Mouse (Mus musculus) frontal cortex, postnatal 14 days (tissue): ENCODE results near the gene Mtnr1b.
"Not testable (repeated sequence)": the region's sequence is repeated elsewhere in the genome, so short reads cannot be mapped to it uniquely, and the experiment has no call there.

ENCODE experiments used
- DNase-seq, 2 experiments: peaks; one replicate each; pipeline ENCODE4 v3.0.0; 2022; ENCODE audit warnings: low spot score in 2 of 2

The Mtnr1b gene

GRCm38 (mm10) chr9:15874506-15875160, at the start of gene Mtnr1b:
Gene Mtnr1b (minus strand): TSS chr9:15874556.
- no peak for DNase-seq

GRCm38 (mm10) chr9:15920271-15920670, 45.9 kb upstream of the Mtnr1b start:
- DNase-seq, result no peak

- no peak for DNase-seq
Measured at GRCm38 (mm10) chr9:15919373-15920005, 45.1 kb upstream of the Mtnr1b start.

GRCm38 (mm10) chr9:15916600-15916999, 42.2 kb upstream of the Mtnr1b start:
- no peak for DNase-seq

- no peak for DNase-seq
Measured at GRCm38 (mm10) chr9:15912735-15913134, 38.4 kb upstream of the Mtnr1b start.

GRCm38 (mm10) chr9:15909397-15910113, 35.2 kb upstream of the Mtnr1b start:
- DNase-seq, result no peak

- DNase-seq, result no peak
Measured at GRCm38 (mm10) chr9:15903948-15904750, 29.8 kb upstream of the Mtnr1b start.

GRCm38 (mm10) chr9:15898112-15898511, 23.8 kb upstream of the Mtnr1b start:
- DNase-seq, result no peak

- DNase-seq, result no peak
Measured at GRCm38 (mm10) chr9:15886756-15887155, 12.4 kb upstream of the Mtnr1b start.

- no peak for DNase-seq
Measured at GRCm38 (mm10) chr9:15880754-15881153, 6.4 kb upstream of the Mtnr1b start.

- no peak for DNase-seq
Measured at GRCm38 (mm10) chr9:15880160-15880603, 5.8 kb upstream of the Mtnr1b start.

GRCm38 (mm10) chr9:15870013-15870412, 4.3 kb downstream of the Mtnr1b start:
- DNase-seq, result no peak

GRCm38 (mm10) chr9:15869456-15869855, 4.9 kb downstream of the Mtnr1b start:
- DNase-seq, result no peak

- DNase-seq, result no peak
Measured at GRCm38 (mm10) chr9:15866280-15867072, 7.9 kb downstream of the Mtnr1b start.

- DNase-seq, result no peak
Measured at GRCm38 (mm10) chr9:15861402-15861801, 13.0 kb downstream of the Mtnr1b start.

- no peak for DNase-seq
Measured at GRCm38 (mm10) chr9:15850749-15851148, 23.6 kb downstream of the Mtnr1b start.

GRCm38 (mm10) chr9:15845390-15845789, 29.0 kb downstream of the Mtnr1b start:
- DNase-seq, result no peak

GRCm38 (mm10) chr9:15844936-15845335, 29.4 kb downstream of the Mtnr1b start:
- DNase-seq, result not testable (repeated sequence)

- DNase-seq, result peak; percentile 5 to 22
Measured at GRCm38 (mm10) chr9:15813002-15813911, 61.1 kb downstream of the Mtnr1b start.

- DNase-seq, result no peak
Measured at GRCm38 (mm10) chr9:15804296-15804695, 70.1 kb downstream of the Mtnr1b start.
